ENCODE assay signal across 8 mouse cellular contexts in the genomic region with DNA sequence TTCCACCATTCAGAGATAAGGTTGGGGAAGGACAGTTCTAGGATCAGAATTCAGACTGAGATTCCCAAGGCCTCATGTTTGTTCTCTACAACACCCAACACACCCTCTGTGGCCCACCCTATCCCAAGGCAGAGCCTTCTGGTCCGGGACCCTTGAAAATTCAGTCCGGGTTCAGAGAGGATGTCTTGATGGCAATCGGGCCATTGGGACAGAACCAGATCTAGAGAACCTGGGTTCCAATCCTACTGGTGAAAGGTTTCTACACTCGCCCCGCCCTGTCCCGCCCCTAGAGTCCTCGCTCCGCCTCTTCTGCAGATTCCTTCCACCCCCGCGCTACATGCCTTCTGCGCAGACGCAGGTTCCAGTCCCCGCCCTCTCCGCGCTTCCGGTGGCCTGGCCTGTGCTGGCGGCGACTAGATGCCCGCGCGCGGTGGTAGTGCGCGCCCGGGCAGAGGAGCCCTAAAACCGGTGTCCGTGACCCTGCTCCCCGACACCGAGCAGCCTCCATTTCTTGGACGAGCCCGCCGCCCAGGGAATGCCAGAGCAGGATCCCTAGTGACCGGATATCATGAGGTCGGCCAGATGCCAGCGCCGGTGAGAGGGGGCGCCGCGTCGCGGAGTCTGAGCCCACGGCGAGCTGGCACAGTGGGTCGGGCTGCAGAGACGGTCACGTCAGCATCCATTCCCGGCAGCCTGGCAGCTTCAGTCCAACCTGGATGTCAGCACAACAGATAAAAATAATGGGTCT. TPM values are rescaled to one million over a fixed set of nuclear protein-coding genes. Genes with fewer than 3 reads are reported as not detected.
DNase-seq lines count a peak whose midpoint lies in the region; ATAC-seq lines count a peak whose summit lies in the region.

A gene (plus strand): TSS at position 382 of the 748 bp plus-strand sequence.

- peaks cover 37% of the 10 kb centered on the region for H3K27me3 ChIP-seq in hindbrain, embryonic 13.5 days

- peak within 1 kb of the TSS; percentile 73 for H3K4me2 ChIP-seq in hindbrain, embryonic 13.5 days

- peak within 1 kb of the TSS; percentile 64 for H3K4me3 ChIP-seq in hindbrain, embryonic 13.5 days
- peak within 1 kb of the TSS; percentile 38 for H3K4me3 ChIP-seq in macrophage (ENCODE audit: inconsistent target)

- H3K36me3 ChIP-seq in hindbrain, embryonic 13.5 days, result peaks cover 27% of the 10 kb centered on the region
- no peaks in the 10 kb centered on the region for H3K36me3 ChIP-seq in macrophage (ENCODE audit: inconsistent target)

- no peaks in the 10 kb centered on the region for H3K9me3 ChIP-seq in hindbrain, embryonic 13.5 days

- peak within 1 kb of the TSS; percentile 90 for H3K9ac ChIP-seq in hindbrain, embryonic 13.5 days

- no peaks in the 10 kb centered on the region for H3K79me2 ChIP-seq in macrophage (ENCODE audit: inconsistent target)

- DNase-seq in T-cell, adult 2 months (ENCODE audit: low spot score), result peak; percentile 87
- peak; percentile 91 to 92 for DNase-seq in cerebellum, postnatal 14 days
- DNase-seq in frontal cortex, postnatal 25 days (ENCODE audit: low spot score in 2 of 2), result peak; percentile 70 to 81
- DNase-seq in left cerebral cortex, adult 18-20 months (ENCODE audit: low spot score in 2 of 2), result peak; percentile 87 to 92
- DNase-seq in retina, postnatal 7 days (ENCODE audit: low read depth, low spot score), result peak; percentile 74
- peak; percentile 80 for DNase-seq in urinary bladder, adult 2 months (ENCODE audit: low spot score)

- 4% methylated on average over 45 of the region's 47 CpGs for WGBS in hindbrain, embryonic 13.5 days
- WGBS in macrophage (ENCODE audit: missing documents), result 3% methylated on average over 46 of the region's 47 CpGs

- peak within 1 kb of the TSS; percentile 78 for H3K27ac ChIP-seq in hindbrain, embryonic 13.5 days
- peak within 1 kb of the TSS; percentile 34 for H3K27ac ChIP-seq in macrophage

- peak; percentile 77 for ATAC-seq in hindbrain, embryonic 13.5 days (ENCODE audit: low FRiP score)

- peaks cover 58% of the 10 kb centered on the region for H3K4me1 ChIP-seq in hindbrain, embryonic 13.5 days (replicated peaks)

RNA-seq across cellular contexts. Expression of the gene that starts here (rescaled TPM):
- polyA plus RNA-seq in hindbrain, embryonic 13.5 days (2015; fragmentation: Nextera tagmentation; extraction: Ambion mirVana), result 35.6 and 38.7 TPM in 2 replicates
- total RNA-seq in left cerebral cortex, adult 18-20 months (2021), result 10 to 100 TPM; 18.2 to 21.3 TPM
- 10 to 100 TPM in 16 of 26 experiments, 1 to 10 TPM in 10; 3.0 to 38.9 (median 13.2) TPM for total RNA-seq in macrophage (2018; cell fraction: chromatin; rRNA removed)
- total RNA-seq in macrophage (2018; cell fraction: cytosol; rRNA removed), result 10 to 100 TPM in 2 of 26 experiments, 1 to 10 TPM in 24; 5.4 to 11.7 (median 7.7) TPM
- 10 to 100 TPM in 12 of 26 experiments, 1 to 10 TPM in 14; 4.6 to 30.5 (median 9.6) TPM for total RNA-seq in macrophage (2018; cell fraction: nucleus; rRNA removed)
- polyA plus RNA-seq in macrophage (2018), result 4.6 to 9.9 TPM (median 8.8 TPM) in 3 replicates
- polyA plus RNA-seq in urinary bladder, adult 2 months (2012; rRNA removed), result 12.8 and 14.6 TPM in 2 replicates

Comparison
In these comparisons a context has a peak if more than half of its experiments do, and no peak if none do; other contexts are left out.
1. Peak in every context shown above with its lines: DNase-seq, ATAC-seq, H3K4me3 ChIP-seq and H3K27ac ChIP-seq.